Mouse (Mus musculus): Measurements from ENCODE around the gene Fbxo27.

DNA sequence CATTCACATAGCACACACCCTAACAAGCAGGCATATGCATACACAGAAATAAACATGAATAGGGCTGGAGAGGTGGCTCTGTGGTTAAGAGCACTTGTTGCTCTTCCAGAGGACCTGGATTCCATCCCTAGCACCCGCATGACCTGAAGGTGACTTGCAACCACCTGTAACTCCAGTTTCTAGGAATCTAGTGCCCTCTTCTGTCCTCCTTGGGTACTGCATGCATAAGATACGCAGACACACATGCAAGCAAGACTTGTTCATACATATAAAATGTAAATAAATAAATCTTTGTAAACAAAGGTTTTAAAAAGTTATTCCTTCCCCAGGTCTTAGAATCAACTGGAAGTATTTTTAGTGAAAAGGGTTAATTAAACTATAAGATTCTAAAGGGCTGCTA, 41.5 kb upstream of the Fbxo27 start:
- no peak for TF ChIP-seq CTCF (IDR thresholded peaks at IDR 0.05)
- TF ChIP-seq EP300 (IDR thresholded peaks at IDR 0.05; ENCODE audit: insufficient read depth, low read depth, low read length): no peak
- TF ChIP-seq POLR2A (IDR thresholded peaks at IDR 0.05; ENCODE audit: insufficient read depth, low read depth, low read length): no peak

Measured in heart, adult 2 months (tissue).